Comparison of ENCODE assay signal across 1 mouse cellular context in genomic region chr1:132137935-132138575, GRCm38 (mm10).
TF ChIP-seq lines count a peak whose summit lies in the region.

No protein-coding gene starts in this region.

TF ChIP-seq in MEL, 35 proteins besides CTCF, POLR2A, EP300 and RAD21:
- TF ChIP-seq ZNF384 (IDR thresholded peaks at IDR 0.05; ENCODE audit: low read depth, low read length) (no peak), TBP (IDR thresholded peaks at IDR 0.05; ENCODE audit: low read depth, low read length) (no peak), TCF12 (IDR thresholded peaks at IDR 0.05; ENCODE audit: low read depth, low read length) (no peak)
